Mouse (Mus musculus) CD4-positive helper T cell, adult 2 months (primary cell): ENCODE measurements around the gene Impdh2.

Source experiments
- DNase-seq: peaks from one replicate; pipeline ENCODE4 v3.0.0-alpha.2; 2012; ENCODE audit warnings: low read depth, missing footprints, low spot score

Gene Impdh2

DNA sequence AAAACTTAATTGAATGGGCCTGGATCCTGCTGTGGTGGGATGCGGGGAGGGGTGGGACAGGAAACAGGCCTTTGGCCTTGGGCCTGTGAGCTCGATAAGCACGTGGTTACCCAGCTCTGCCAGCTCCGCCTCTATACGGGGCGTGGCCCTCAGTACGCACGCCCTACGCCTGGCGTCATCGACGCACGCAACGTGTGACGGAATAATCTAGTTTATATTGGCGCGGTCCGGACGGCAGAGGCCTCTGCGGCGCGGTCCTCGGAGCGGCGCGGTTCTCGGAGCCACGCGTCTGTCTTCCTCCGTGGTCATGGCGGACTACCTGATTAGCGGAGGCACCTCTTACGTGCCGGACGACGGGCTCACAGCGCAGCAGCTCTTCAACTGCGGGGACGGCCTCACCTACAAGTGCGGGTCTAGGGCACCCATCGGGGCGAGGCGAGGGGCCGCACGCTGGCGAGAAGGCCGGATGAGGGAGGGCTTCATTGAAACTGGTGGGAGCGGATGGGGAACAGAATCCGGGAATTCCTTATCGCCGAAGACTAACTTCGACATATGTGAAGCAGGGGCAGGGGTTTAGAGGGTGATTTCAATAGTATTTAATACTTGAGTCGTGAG lies at the start of gene Impdh2:
Gene Impdh2 (plus strand): TSS at position 60 of the 615 bp plus-strand sequence.
- DNase-seq: peak; percentile 99

DNA sequence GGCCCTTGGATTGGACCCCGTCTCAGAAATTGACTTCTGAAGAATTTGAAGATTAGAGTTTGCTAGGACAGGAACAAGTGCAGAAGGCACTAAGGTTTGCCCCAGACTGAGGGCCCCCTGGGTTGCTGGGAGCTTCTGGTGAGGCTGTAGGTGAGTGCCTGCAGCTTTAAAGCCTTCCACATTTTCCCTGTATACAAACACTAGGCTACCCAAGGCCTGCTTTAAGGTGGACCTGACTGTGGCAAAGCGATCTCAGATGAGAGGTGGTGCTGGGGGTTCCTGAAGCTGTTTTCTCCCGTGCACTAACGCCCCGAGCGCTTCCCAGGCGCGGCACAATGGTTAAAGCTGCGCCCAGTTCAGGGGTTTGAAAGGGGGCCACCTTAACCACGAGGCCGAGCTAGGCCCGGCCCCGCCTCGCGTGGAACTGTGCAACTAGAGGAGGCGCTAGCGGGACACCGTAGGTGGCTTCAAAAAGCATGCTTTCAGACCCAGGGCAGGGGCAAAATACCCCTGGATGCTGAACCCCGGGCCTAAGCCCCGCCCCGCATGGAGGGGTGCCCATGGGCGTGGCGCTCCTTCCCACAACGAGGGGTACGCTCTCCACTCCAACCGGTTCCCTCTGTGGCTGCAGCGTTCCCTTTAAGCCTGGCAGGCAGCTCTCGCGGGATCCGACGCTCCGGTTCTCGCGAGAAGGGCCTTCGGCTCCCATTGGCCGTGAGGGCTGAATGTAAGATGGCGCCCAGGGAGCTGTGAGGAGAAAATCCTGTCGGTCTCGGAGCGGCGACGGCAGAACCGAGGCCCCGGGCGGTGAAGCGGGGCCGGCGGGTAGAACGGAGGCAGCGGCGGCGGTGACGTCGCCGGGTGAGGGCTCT lies 43.5 kb upstream of the Impdh2 start, which contains the start of gene Qrich1:
Gene Qrich1 (plus strand): TSS at position 427 of the 872 bp plus-strand sequence.
- peak; percentile 98 for DNase-seq

GRCm38 (mm10) chr9:108517253-108517930 lies 42.7 kb upstream of the Impdh2 start:
- DNase-seq: peak; percentile 90

- peak; percentile 90 for DNase-seq
Observed at GRCm38 (mm10) chr9:108517931-108518332, 42.2 kb upstream of the Impdh2 start.

DNA sequence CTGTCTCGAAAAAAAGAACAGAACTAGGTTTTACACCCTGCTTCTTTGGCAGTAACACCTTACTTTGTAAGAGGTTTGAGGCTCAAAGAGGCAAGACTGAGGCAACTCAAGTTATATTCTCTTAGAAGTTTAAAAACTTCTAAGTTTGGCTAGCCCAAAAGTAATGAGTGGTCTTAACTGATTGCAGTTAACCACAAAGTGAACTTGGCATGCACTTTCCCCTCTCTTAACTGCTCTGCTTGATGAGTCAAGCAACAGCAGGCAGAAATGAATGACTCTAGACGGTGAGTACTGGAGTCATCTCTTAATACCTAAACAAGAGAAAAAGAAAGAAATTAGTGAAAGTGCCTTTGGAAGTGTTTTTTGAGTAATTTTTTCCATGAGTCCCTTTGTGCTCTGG lies 38.5 kb upstream of the Impdh2 start:
- DNase-seq: peak; percentile 21

- no peak for DNase-seq
Observed at GRCm38 (mm10) chr9:108523341-108523740, 36.7 kb upstream of the Impdh2 start.

DNA sequence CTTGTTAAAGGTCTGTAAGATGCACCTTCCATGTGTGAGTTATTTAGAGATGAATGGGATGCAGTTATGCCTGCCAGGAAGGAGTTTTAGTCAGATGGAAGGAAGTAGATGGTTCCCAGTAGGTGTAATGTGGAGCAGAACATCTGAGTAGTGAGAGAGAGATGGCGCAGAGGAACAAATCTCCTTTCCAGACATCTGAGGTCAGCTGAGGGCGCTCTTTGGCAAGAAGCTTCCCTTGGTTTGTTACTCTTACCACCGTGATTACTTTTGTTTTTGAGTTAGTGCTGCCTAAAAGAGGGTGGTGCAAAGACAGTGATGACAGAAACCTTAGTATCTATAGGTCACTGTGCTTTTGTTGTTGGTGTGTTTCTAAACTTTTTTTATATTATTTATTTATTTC lies 34.7 kb upstream of the Impdh2 start:
- DNase-seq: no peak

GRCm38 (mm10) chr9:108530954-108531353 lies 29.1 kb upstream of the Impdh2 start:
- no peak for DNase-seq

DNA sequence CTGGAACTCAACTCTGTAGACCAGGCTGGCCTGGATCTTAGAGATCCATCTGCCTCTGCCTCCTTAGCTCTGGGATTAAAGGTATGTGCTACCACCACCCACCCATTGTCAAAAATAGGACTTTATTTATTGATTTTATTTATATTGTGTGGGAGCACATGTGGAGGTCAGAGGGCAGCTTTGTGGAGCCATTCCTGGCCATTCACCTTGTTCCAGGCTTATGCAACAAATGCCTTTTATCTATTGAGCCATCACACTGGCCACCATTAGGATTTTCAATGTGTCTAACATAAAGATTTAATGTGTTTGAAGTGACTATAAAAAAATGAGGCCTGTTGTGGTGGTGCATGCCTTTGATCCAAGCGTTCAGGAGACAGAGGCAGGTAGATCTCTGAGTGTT lies 28.6 kb upstream of the Impdh2 start:
- no peak for DNase-seq

GRCm38 (mm10) chr9:108540846-108541245 lies 19.2 kb upstream of the Impdh2 start:
- peak; percentile 61 for DNase-seq

GRCm38 (mm10) chr9:108545986-108546385 lies 14.1 kb upstream of the Impdh2 start:
- no peak for DNase-seq

- DNase-seq: no peak
Observed at GRCm38 (mm10) chr9:108546875-108547274, 13.2 kb upstream of the Impdh2 start.

DNA sequence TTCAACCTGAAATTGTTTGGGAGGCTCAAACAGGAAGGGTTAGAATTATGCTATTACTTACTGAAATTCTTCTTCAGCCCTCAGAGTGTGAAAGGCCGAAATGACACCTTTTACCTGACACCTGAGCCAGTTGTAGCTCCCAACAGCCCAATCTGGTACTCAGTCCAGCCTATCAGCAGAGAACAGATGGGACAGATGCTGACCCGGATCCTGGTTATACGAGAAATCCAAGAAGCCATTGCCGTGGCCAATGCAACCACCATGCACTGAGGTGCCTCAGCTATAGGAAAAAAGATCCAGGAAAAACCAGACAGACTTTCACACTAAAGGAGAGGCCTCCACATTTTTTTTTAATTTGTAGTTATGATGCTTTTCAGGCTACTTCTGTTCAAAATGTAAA lies 917 bp upstream of the Impdh2 start:
- DNase-seq: no peak

DNA sequence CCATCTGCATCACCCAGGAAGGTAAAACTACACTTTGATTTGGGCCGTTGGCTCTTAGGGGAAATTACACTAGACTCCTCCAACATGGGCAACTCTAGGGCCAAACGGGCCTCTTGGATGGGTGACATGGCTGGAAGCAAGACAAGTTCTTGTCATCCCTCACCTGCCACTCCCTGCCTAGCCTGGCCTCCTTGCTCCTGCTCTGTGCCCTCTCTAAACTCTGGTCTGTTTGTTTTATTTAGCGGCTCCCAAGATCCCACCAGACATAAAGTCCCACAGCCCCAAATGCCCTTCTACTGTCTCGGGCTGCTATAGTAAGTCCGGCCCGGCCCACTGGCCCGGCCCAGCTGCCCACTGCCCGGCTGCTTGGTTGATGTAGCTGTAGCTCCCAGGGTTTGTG lies 3.6 kb downstream of the Impdh2 start:
- DNase-seq: no peak

DNA sequence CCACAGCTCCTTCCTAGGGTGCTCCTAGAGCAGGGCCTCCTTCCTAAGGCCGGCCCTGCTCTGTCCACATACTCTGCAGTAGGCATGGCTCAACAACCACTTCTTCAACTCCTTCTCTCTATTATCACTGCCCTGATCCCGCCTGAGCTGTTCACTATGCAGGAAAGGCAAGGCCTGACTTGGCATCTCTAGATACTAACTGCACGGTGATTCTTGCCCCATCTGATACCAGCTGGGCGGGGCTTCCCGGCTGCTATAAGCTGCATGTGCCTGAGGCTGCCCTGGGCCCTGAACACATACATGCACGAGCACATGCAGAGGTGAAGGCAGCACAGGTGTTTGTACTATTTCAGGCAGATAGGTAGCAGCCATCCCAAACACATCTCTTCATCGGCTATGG lies 4.0 kb downstream of the Impdh2 start:
- no peak for DNase-seq

GRCm38 (mm10) chr9:108565881-108566814 lies 6.1 kb downstream of the Impdh2 start:
- DNase-seq: no peak

GRCm38 (mm10) chr9:108566815-108567776 lies 7.0 kb downstream of the Impdh2 start, which contains the start of gene Ndufaf3:
Gene Ndufaf3 (minus strand): TSS chr9:108567434.
- DNase-seq: peak; percentile 95

DNA sequence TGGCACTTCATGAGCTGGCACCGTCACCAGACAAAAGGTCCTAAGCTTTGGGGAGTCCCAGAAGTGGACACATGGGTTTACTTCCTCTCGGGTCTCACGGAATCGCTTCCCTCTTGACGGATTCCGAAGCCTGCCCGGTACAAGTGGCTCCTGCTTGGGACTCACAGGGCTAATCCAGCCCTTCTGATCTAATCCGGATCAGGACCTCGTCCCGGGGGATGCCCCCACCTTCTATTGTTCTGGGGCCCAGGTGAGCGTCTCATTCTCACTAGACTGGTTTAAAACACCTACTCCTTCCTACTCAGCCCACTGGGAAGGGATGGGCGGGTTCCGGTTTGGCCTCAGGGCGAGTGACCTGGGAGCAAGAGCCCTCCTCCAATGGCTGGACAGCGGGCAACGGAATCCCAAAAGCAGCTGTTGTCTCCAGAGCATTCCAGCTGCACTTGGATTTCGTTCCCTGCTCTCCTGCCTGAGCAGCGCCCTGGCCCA lies 7.9 kb downstream of the Impdh2 start:
- peak; percentile 34 for DNase-seq

- DNase-seq: peak; percentile 39
Observed at GRCm38 (mm10) chr9:108568511-108568921, 8.4 kb downstream of the Impdh2 start.
